ENCODE assay signal across 11 mouse cellular contexts in the genomic region with DNA sequence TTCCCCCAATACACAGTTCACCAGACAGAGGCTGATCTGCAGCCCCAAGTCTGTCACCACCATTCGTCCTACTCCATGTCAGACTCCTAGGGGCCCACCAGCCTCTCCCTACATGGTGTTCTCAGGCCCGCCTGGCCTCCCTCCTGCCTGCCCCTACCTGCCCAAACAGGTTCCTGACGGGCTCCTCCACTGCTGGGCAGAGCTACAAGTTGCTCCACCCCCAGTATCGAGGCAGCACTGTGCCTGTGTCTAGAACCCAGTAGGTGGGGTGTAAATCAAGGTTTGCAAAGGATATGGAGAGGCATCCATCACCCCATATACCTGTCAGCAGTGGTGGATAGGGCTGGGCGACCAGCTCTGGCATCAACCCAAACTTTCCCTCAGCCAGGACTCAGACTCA. TPM values are rescaled to one million over a fixed set of nuclear protein-coding genes. Genes with fewer than 3 reads are reported as not detected.
DNase-seq lines count a peak whose midpoint lies in the region; ATAC-seq lines count a peak whose summit lies in the region.
"Had no signal": no experiment of that assay in that cellular context is flagged by ENCODE, and none has a peak within 500 bp of the region (broad histone marks: within the 10 kb centered on the region; RNA-seq: fewer than 3 reads in every experiment).

A gene (minus strand): TSS at position 154 of the 400 bp plus-strand sequence.

- ATAC-seq in heart, embryonic 12.5 days (ENCODE audit: insufficient number of reproducible peaks, low FRiP score) = peak; percentile 24; the same call in 1 of the 2 replicates
- ATAC-seq in embryonic facial prominence, embryonic 13.5 days (ENCODE audit: insufficient number of reproducible peaks, insufficient read depth, low FRiP score, low TSS enrichment, low read depth) = peak; percentile 79
- ATAC-seq in megakaryocyte-erythroid progenitor cell, adult 5-6 weeks (replicated peaks; ENCODE audit: low FRiP score, low TSS enrichment, poor library complexity, severe bottlenecking) = 0 out of 2 replicates have a peak, but pooled peaks have one; percentile 19

- H3K27me3 ChIP-seq in heart, embryonic 12.5 days (replicated peaks) = peaks cover 22% of the 10 kb centered on the region; the same call in 1 of the 2 replicates
- H3K27me3 ChIP-seq in embryonic facial prominence, embryonic 13.5 days = no peaks in the 10 kb centered on the region
- H3K27me3 ChIP-seq in limb, embryonic 10.5 days (ENCODE audit: low read depth, poor library complexity, severe bottlenecking) = 0 out of 2 replicates have a peak, but pooled peaks cover 8% of the 10 kb centered on the region

- H3K36me3 ChIP-seq in heart, embryonic 12.5 days = no peaks in the 10 kb centered on the region
- H3K36me3 ChIP-seq in embryonic facial prominence, embryonic 13.5 days = no peaks in the 10 kb centered on the region
- no peaks in the 10 kb centered on the region for H3K36me3 ChIP-seq in limb, embryonic 10.5 days

- H3K4me2 ChIP-seq in heart, embryonic 12.5 days = no peak within 1 kb of the TSS
- peak within 1 kb of the TSS; percentile 47 for H3K4me2 ChIP-seq in embryonic facial prominence, embryonic 13.5 days

- no peak within 1 kb of the TSS for H3K9ac ChIP-seq in heart, embryonic 12.5 days
- H3K9ac ChIP-seq in embryonic facial prominence, embryonic 13.5 days = peak within 1 kb of the TSS; percentile 69

- intact Hi-C loops in left cerebral cortex, postnatal 14 days (cut with DNase I) = no loop called here

- H3K4me1 ChIP-seq in heart, embryonic 12.5 days (replicated peaks) = peaks cover 4% of the 10 kb centered on the region; the same call in 1 of the 2 replicates
- no peaks in the 10 kb centered on the region for H3K4me1 ChIP-seq in embryonic facial prominence, embryonic 13.5 days
- H3K4me1 ChIP-seq in limb, embryonic 10.5 days = peaks cover 19% of the 10 kb centered on the region

- no peaks in the 10 kb centered on the region for H3K9me3 ChIP-seq in heart, embryonic 12.5 days (replicated peaks)
- H3K9me3 ChIP-seq in embryonic facial prominence, embryonic 13.5 days = no peaks in the 10 kb centered on the region
- H3K9me3 ChIP-seq in limb, embryonic 10.5 days (replicated peaks) = no peaks in the 10 kb centered on the region

- 42% methylated on average over 5 of the region's 5 CpGs for WGBS in heart, embryonic 12.5 days
- WGBS in embryonic facial prominence, embryonic 13.5 days = 44% methylated on average over 5 of the region's 5 CpGs
- 27% methylated on average over 5 of the region's 5 CpGs for WGBS in limb, embryonic 10.5 days

- H3K4me3 ChIP-seq in heart, embryonic 12.5 days = no peak within 1 kb of the TSS
- peak within 1 kb of the TSS; percentile 40 for H3K4me3 ChIP-seq in embryonic facial prominence, embryonic 13.5 days
- H3K4me3 ChIP-seq in limb, embryonic 10.5 days = peak within 1 kb of the TSS; percentile 3; the same call in 1 of the 2 replicates
- H3K4me3 ChIP-seq: layer of hippocampus, adult 2 months had no signal

- no peak within 1 kb of the TSS for H3K27ac ChIP-seq in heart, embryonic 12.5 days (ENCODE audit: poor library complexity, severe bottlenecking)
- peak within 1 kb of the TSS; percentile 89 for H3K27ac ChIP-seq in embryonic facial prominence, embryonic 13.5 days
- H3K27ac ChIP-seq in limb, embryonic 10.5 days = peak within 1 kb of the TSS; percentile 38
- H3K27ac ChIP-seq: layer of hippocampus, adult 2 months had no signal

- no peak for DNase-seq in heart, adult 9 months (ENCODE audit: low spot score in 2 of 2)
- peak; percentile 42 for DNase-seq in limb, embryonic 10.5 days (ENCODE audit: low spot score)
- DNase-seq in right cerebral cortex, postnatal 10 days (ENCODE audit: low spot score in 2 of 2) = no peak
- no peak for DNase-seq in adrenal gland, postnatal 10 days
- no peak for DNase-seq in left cerebral cortex, postnatal 14 days (ENCODE audit: low spot score in 2 of 2)
- DNase-seq: cerebellum, adult 9-11 months had no signal

RNA-seq across cellular contexts. Expression of the gene that starts here (rescaled TPM):
- 0.14 and 0.24 TPM in 2 replicates for polyA plus RNA-seq in heart, embryonic 12.5 days (2016; fragmentation: Nextera tagmentation; extraction: Ambion mirVana)
- polyA plus RNA-seq in embryonic facial prominence, embryonic 13.5 days (2015; fragmentation: Nextera tagmentation; extraction: Ambion mirVana) = 2.0 and 2.7 TPM in 2 replicates
- polyA plus RNA-seq in limb, embryonic 10.5 days (2016; fragmentation: Nextera tagmentation; extraction: Ambion mirVana) = 0.54 and 0.67 TPM in 2 replicates
- not detected in 2 replicates for total RNA-seq in megakaryocyte-erythroid progenitor cell, adult 5-6 weeks (2014; fragmentation: Nextera tagmentation)
- total RNA-seq in megakaryocyte-erythroid progenitor cell, adult 5-6 weeks (2017) = not detected in 2 replicates
- total RNA-seq in adrenal gland, postnatal 10 days (2021) = under 1 TPM; 0.27 to 0.67 TPM
- not detected for total RNA-seq in left cerebral cortex, postnatal 14 days (2021)
- polyA plus RNA-seq: spleen, adult 2 months had no signal

Comparison
In these comparisons a context has a peak if more than half of its experiments do, and no peak if none do; other contexts are left out.
1. Peak in ATAC-seq in heart, embryonic 12.5 days; RNA of the gene not detected or under 1 TPM.
2. Peak in DNase-seq, H3K4me3 ChIP-seq and H3K27ac ChIP-seq in limb, embryonic 10.5 days; RNA of the gene not detected or under 1 TPM.
3. Peak in ATAC-seq in megakaryocyte-erythroid progenitor cell, adult 5-6 weeks; RNA of the gene not detected or under 1 TPM.
4. ATAC-seq: peak in every context shown above with its lines; median percentile 79 in embryonic facial prominence, embryonic 13.5 days; 24 in heart, embryonic 12.5 days; 19 in megakaryocyte-erythroid progenitor cell, adult 5-6 weeks.